Mouse (Mus musculus) kidney, postnatal 10 days (tissue): ENCODE results near the gene Alox8.

ENCODE experiments used
- DNase-seq: peaks from one replicate; pipeline ENCODE4 v3.0.0; 2021; ENCODE audit warnings: mixed read lengths

The Alox8 gene

GRCm38 (mm10) chr11:69197743-69198142 lies at the start of gene Alox8:
Gene Alox8 (minus strand): TSS chr11:69197843.
- DNase-seq, result no peak

GRCm38 (mm10) chr11:69245643-69246042 lies 48.0 kb upstream of the Alox8 start:
- DNase-seq, result peak; percentile 34

GRCm38 (mm10) chr11:69244911-69245310 lies 47.3 kb upstream of the Alox8 start:
- peak; percentile 72 for DNase-seq

- no peak for DNase-seq
Measured at GRCm38 (mm10) chr11:69236926-69237260, 39.2 kb upstream of the Alox8 start, which contains the start of gene Gucy2e. Gene Gucy2e (minus strand): TSS chr11:69237036.

GRCm38 (mm10) chr11:69236061-69236925 lies 38.6 kb upstream of the Alox8 start:
- DNase-seq, result peak; percentile 23

- DNase-seq, result peak; percentile 81
Measured at GRCm38 (mm10) chr11:69235285-69236060, 37.8 kb upstream of the Alox8 start.

GRCm38 (mm10) chr11:69233141-69233540 lies 35.5 kb upstream of the Alox8 start:
- DNase-seq, result no peak

GRCm38 (mm10) chr11:69230420-69230819 lies 32.8 kb upstream of the Alox8 start:
- DNase-seq, result no peak

GRCm38 (mm10) chr11:69225715-69226114 lies 28.1 kb upstream of the Alox8 start:
- DNase-seq, result no peak

GRCm38 (mm10) chr11:69223101-69223500 lies 25.5 kb upstream of the Alox8 start:
- DNase-seq, result no peak

GRCm38 (mm10) chr11:69221070-69221469 lies 23.4 kb upstream of the Alox8 start:
- no peak for DNase-seq

GRCm38 (mm10) chr11:69218661-69219060 lies 21.0 kb upstream of the Alox8 start:
- no peak for DNase-seq

- no peak for DNase-seq
Measured at GRCm38 (mm10) chr11:69217411-69217810, 19.8 kb upstream of the Alox8 start.

- DNase-seq, result peak; percentile 34
Measured at GRCm38 (mm10) chr11:69211431-69211830, 13.8 kb upstream of the Alox8 start.

- DNase-seq, result no peak
Measured at GRCm38 (mm10) chr11:69202469-69203230, 5.0 kb upstream of the Alox8 start.

- DNase-seq, result no peak
Measured at GRCm38 (mm10) chr11:69200231-69200630, 2.6 kb upstream of the Alox8 start.

GRCm38 (mm10) chr11:69199251-69199650 lies 1.6 kb upstream of the Alox8 start:
- DNase-seq, result no peak

GRCm38 (mm10) chr11:69197194-69197593 lies 449 bp downstream of the Alox8 start:
- DNase-seq, result no peak

- peak; percentile 39 for DNase-seq
Measured at GRCm38 (mm10) chr11:69196766-69197165, 877 bp downstream of the Alox8 start.

GRCm38 (mm10) chr11:69192840-69193239 lies 4.8 kb downstream of the Alox8 start:
- peak; percentile 56 for DNase-seq

- DNase-seq, result no peak
Measured at GRCm38 (mm10) chr11:69185936-69186335, 11.7 kb downstream of the Alox8 start.

GRCm38 (mm10) chr11:69185031-69185430 lies 12.6 kb downstream of the Alox8 start:
- no peak for DNase-seq

- DNase-seq, result no peak
Measured at GRCm38 (mm10) chr11:69180120-69180519, 17.5 kb downstream of the Alox8 start.
